Mouse (Mus musculus): ENCODE results near the gene Arhgap19. TPM values are rescaled to one million over a fixed set of nuclear protein-coding genes. Genes with fewer than 3 reads are reported as not detected.

Arhgap19 gene
- polyA plus RNA-seq, 1 experiment from 2014 or later, result 3.5 TPM

- whole genome bisulfite sequencing, result 0% methylated on average over 57 of the region's 64 CpGs
- peak overlapping the region; percentile 96 for H3K4me2 ChIP-seq (replicated peaks; ENCODE audit: low read depth)
- no peaks in the 10 kb centered on the region for H3K27me3 ChIP-seq (ENCODE audit: control insufficient read depth, insufficient read depth, low read length)
- H3K4me3 ChIP-seq (ENCODE audit: low read depth, low read length), result peak overlapping the region; percentile 72
- ATAC-seq (ENCODE audit: low FRiP score, low TSS enrichment) (peak; percentile 16), DNase-seq (ENCODE audit: low spot score) (peak; percentile 57)
- H3K27ac ChIP-seq (replicated peaks), result peak overlapping the region; percentile 94
- H3K9me3 ChIP-seq (ENCODE audit: control insufficient read depth, low read length), result no peaks in the 10 kb centered on the region
- no peaks in the 10 kb centered on the region for H3K36me3 ChIP-seq (ENCODE audit: control insufficient read depth, insufficient read depth, low read length)
- TF ChIP-seq EP300 (optimal IDR thresholded peaks at IDR 0.05), result no peak
- H3K9ac ChIP-seq (ENCODE audit: low read length), result peak overlapping the region; percentile 77
- no peaks in the 10 kb centered on the region for H3K4me1 ChIP-seq (replicated peaks; ENCODE audit: control insufficient read depth, insufficient read depth)
These were observed 45.3 kb upstream of the Arhgap19 start for GRCm38 (mm10) chr19:41847091-41847581.

GRCm38 (mm10) chr19:41846366-41847090, 44.7 kb upstream of the Arhgap19 start:
- TF ChIP-seq EP300 (optimal IDR thresholded peaks at IDR 0.05), result no peak
- peak; percentile 36 for TF ChIP-seq CTCF (IDR thresholded peaks at IDR 0.05; ENCODE audit: low read depth)
- Histone ChIP-seq H3K9ac (ENCODE audit: low read length) (peak overlapping the region; percentile 77), H3K4me1 (replicated peaks; ENCODE audit: control insufficient read depth, insufficient read depth) (no peaks in the 10 kb centered on the region), H3K36me3 (ENCODE audit: control insufficient read depth, insufficient read depth, low read length) (no peaks in the 10 kb centered on the region), H3K27ac (replicated peaks) (peak overlapping the region; percentile 94), H3K4me2 (replicated peaks; ENCODE audit: low read depth) (peak overlapping the region; percentile 96), H3K27me3 (ENCODE audit: control insufficient read depth, insufficient read depth, low read length) (no peaks in the 10 kb centered on the region), H3K4me3 (ENCODE audit: low read depth, low read length) (peak overlapping the region; percentile 72), H3K9me3 (ENCODE audit: control insufficient read depth, low read length) (no peaks in the 10 kb centered on the region)
- WGBS, result 15% methylated on average over 21 of the region's 21 CpGs
- DNase-seq (ENCODE audit: low spot score) (peak; percentile 20), ATAC-seq (ENCODE audit: low FRiP score, low TSS enrichment) (no peak)

- no peaks in the 10 kb centered on the region for H3K36me3 ChIP-seq (ENCODE audit: control insufficient read depth, insufficient read depth, low read length)
- H3K9me3 ChIP-seq (ENCODE audit: control insufficient read depth, low read length), result no peaks in the 10 kb centered on the region
- no peak overlapping the region for H3K4me3 ChIP-seq (ENCODE audit: low read depth, low read length)
- no peaks in the 10 kb centered on the region for H3K4me1 ChIP-seq (replicated peaks; ENCODE audit: control insufficient read depth, insufficient read depth)
- H3K27me3 ChIP-seq (ENCODE audit: control insufficient read depth, insufficient read depth, low read length), result no peaks in the 10 kb centered on the region
- 85% methylated on average over 6 of the region's 6 CpGs for WGBS
- H3K9ac ChIP-seq (ENCODE audit: low read length), result no peak overlapping the region
- H3K27ac ChIP-seq (replicated peaks), result no peak overlapping the region
- no peak for TF ChIP-seq EP300 (optimal IDR thresholded peaks at IDR 0.05)
- peak; percentile 49 for TF ChIP-seq CTCF (IDR thresholded peaks at IDR 0.05; ENCODE audit: low read depth)
- DNase-seq (ENCODE audit: low spot score), result no peak
- no peak for ATAC-seq (ENCODE audit: low FRiP score, low TSS enrichment)
- no peak overlapping the region for H3K4me2 ChIP-seq (replicated peaks; ENCODE audit: low read depth)
These were observed 42.5 kb upstream of the Arhgap19 start for GRCm38 (mm10) chr19:41844345-41844744.

- H3K4me2 ChIP-seq (replicated peaks; ENCODE audit: low read depth), result no peak overlapping the region
- H3K9me3 ChIP-seq (ENCODE audit: control insufficient read depth, low read length), result no peaks in the 10 kb centered on the region
- no peaks in the 10 kb centered on the region for H3K4me1 ChIP-seq (replicated peaks; ENCODE audit: control insufficient read depth, insufficient read depth)
- ATAC-seq (ENCODE audit: low FRiP score, low TSS enrichment), result no peak
- WGBS, result 78% methylated on average over 4 of the region's 4 CpGs
- DNase-seq (ENCODE audit: low spot score), result no peak
- H3K36me3 ChIP-seq (ENCODE audit: control insufficient read depth, insufficient read depth, low read length), result no peaks in the 10 kb centered on the region
- H3K27me3 ChIP-seq (ENCODE audit: control insufficient read depth, insufficient read depth, low read length), result no peaks in the 10 kb centered on the region
- H3K4me3 ChIP-seq (ENCODE audit: low read depth, low read length), result no peak overlapping the region
- H3K9ac ChIP-seq (ENCODE audit: low read length), result no peak overlapping the region
- TF ChIP-seq EP300 (optimal IDR thresholded peaks at IDR 0.05) (no peak), CTCF (IDR thresholded peaks at IDR 0.05; ENCODE audit: low read depth) (no peak)
- no peak overlapping the region for H3K27ac ChIP-seq (replicated peaks)
These were observed 40.9 kb upstream of the Arhgap19 start for GRCm38 (mm10) chr19:41842706-41843105.

GRCm38 (mm10) chr19:41842196-41842595, 40.3 kb upstream of the Arhgap19 start:
- Histone ChIP-seq H3K4me3 (ENCODE audit: low read depth, low read length) (no peak overlapping the region), H3K9me3 (ENCODE audit: control insufficient read depth, low read length) (no peaks in the 10 kb centered on the region), H3K27ac (replicated peaks) (no peak overlapping the region), H3K36me3 (ENCODE audit: control insufficient read depth, insufficient read depth, low read length) (no peaks in the 10 kb centered on the region), H3K27me3 (ENCODE audit: control insufficient read depth, insufficient read depth, low read length) (no peaks in the 10 kb centered on the region), H3K9ac (ENCODE audit: low read length) (no peak overlapping the region), H3K4me2 (replicated peaks; ENCODE audit: low read depth) (no peak overlapping the region), H3K4me1 (replicated peaks; ENCODE audit: control insufficient read depth, insufficient read depth) (no peaks in the 10 kb centered on the region)
- TF ChIP-seq EP300 (optimal IDR thresholded peaks at IDR 0.05) (no peak), CTCF (IDR thresholded peaks at IDR 0.05; ENCODE audit: low read depth) (no peak)
- WGBS, result 83% methylated on average over 4 of the region's 4 CpGs
- DNase-seq (ENCODE audit: low spot score) (no peak), ATAC-seq (ENCODE audit: low FRiP score, low TSS enrichment) (no peak)

GRCm38 (mm10) chr19:41841105-41841750, 39.4 kb upstream of the Arhgap19 start:
- WGBS, result 71% methylated on average over 7 of the region's 7 CpGs
- H3K36me3 ChIP-seq (ENCODE audit: control insufficient read depth, insufficient read depth, low read length), result no peaks in the 10 kb centered on the region
- H3K9me3 ChIP-seq (ENCODE audit: control insufficient read depth, low read length), result no peaks in the 10 kb centered on the region
- DNase-seq (ENCODE audit: low spot score) (no peak), ATAC-seq (ENCODE audit: low FRiP score, low TSS enrichment) (no peak)
- H3K4me3 ChIP-seq (ENCODE audit: low read depth, low read length), result no peak overlapping the region
- H3K9ac ChIP-seq (ENCODE audit: low read length), result no peak overlapping the region
- H3K4me1 ChIP-seq (replicated peaks; ENCODE audit: control insufficient read depth, insufficient read depth), result no peaks in the 10 kb centered on the region
- H3K27ac ChIP-seq (replicated peaks), result no peak overlapping the region
- TF ChIP-seq CTCF (IDR thresholded peaks at IDR 0.05; ENCODE audit: low read depth) (no peak), EP300 (optimal IDR thresholded peaks at IDR 0.05) (no peak)
- H3K27me3 ChIP-seq (ENCODE audit: control insufficient read depth, insufficient read depth, low read length), result no peaks in the 10 kb centered on the region
- no peak overlapping the region for H3K4me2 ChIP-seq (replicated peaks; ENCODE audit: low read depth)

All from stomach, postnatal 0 days (tissue).